Mouse (Mus musculus): ENCODE measurements around the gene Tmem54. TPM values are rescaled to one million over a fixed set of nuclear protein-coding genes. Genes with fewer than 3 reads are reported as not detected.

Tmem54 gene
- polyA plus RNA-seq, 1 experiment from 2014 or later: not detected

GRCm38 (mm10) chr4:129137392-129138321 lies 32.3 kb downstream of the Tmem54 start:
- no peaks in the 10 kb centered on the region for H3K27me3 ChIP-seq
- TF ChIP-seq CTCF (IDR thresholded peaks at IDR 0.05): no peak

GRCm38 (mm10) chr4:129139642-129140041 lies 34.3 kb downstream of the Tmem54 start:
- DNase-seq (ENCODE audit: low read depth, low spot score) (no peak), ATAC-seq (no peak)
- in situ Hi-C loops (cut with MboI; ENCODE audit: low pct_unique_long_range_greater_than_20kb): loop anchor here (10.0 to 25.0 kb wide), 2 partner anchors 135 to 323 kb away; partner anchors contain the start of gene Bsdc1
- no peaks in the 10 kb centered on the region for H3K27me3 ChIP-seq
- no peak for TF ChIP-seq CTCF (IDR thresholded peaks at IDR 0.05)
- ChIA-PET CTCF (interaction anchor here (1.4 to 2.0 kb wide), 3 partner anchors 10 to 21 kb away, joined by 4 read pairs; no protein-coding TSS in a partner anchor), POLR2A (no interaction called here)

More at GRCm38 (mm10) chr4:129137392-129138321, 32.3 kb downstream of the Tmem54 start:
- DNase-seq (ENCODE audit: low read depth, low spot score): no peak
- no peak for ATAC-seq
- in situ Hi-C loops (cut with MboI; ENCODE audit: low pct_unique_long_range_greater_than_20kb): loop anchor here (10.0 to 25.0 kb wide), 2 partner anchors 137 to 325 kb away; partner anchors contain the start of gene Bsdc1
- POLR2A ChIA-PET: no interaction called here
- CTCF ChIA-PET: no interaction called here

GRCm38 (mm10) chr4:129140808-129141207 lies 35.5 kb downstream of the Tmem54 start:
- H3K27me3 ChIP-seq: no peaks in the 10 kb centered on the region
- no peak for TF ChIP-seq CTCF (IDR thresholded peaks at IDR 0.05)
- no peak for ATAC-seq
- no peak for DNase-seq (ENCODE audit: low read depth, low spot score)
- in situ Hi-C loops (cut with MboI; ENCODE audit: low pct_unique_long_range_greater_than_20kb): loop anchor here (25.0 kb wide), 1 partner anchor 321 kb away; the partner anchor contains the start of gene Bsdc1
- ChIA-PET POLR2A (no interaction called here), CTCF (interaction anchor here (1.0 to 2.0 kb wide), 4 partner anchors 9 to 20 kb away, joined by 3 to 4 read pairs (median 4); no protein-coding TSS in a partner anchor)

- ChIA-PET CTCF (interaction anchor here (0.6 kb wide), 1 partner anchor 86 kb away, joined by 3 read pairs; no protein-coding TSS in a partner anchor), POLR2A (no interaction called here)
- DNase-seq (ENCODE audit: low read depth, low spot score) (no peak), ATAC-seq (no peak)
- no peak for TF ChIP-seq CTCF (IDR thresholded peaks at IDR 0.05)
- in situ Hi-C loops (cut with MboI; ENCODE audit: low pct_unique_long_range_greater_than_20kb): loop anchor here (25.0 kb wide), 1 partner anchor 321 kb away; the partner anchor contains the start of gene Bsdc1
- no peaks in the 10 kb centered on the region for H3K27me3 ChIP-seq
Measured at GRCm38 (mm10) chr4:129141560-129142438, 36.5 kb downstream of the Tmem54 start.

GRCm38 (mm10) chr4:129142439-129143045 lies 37.2 kb downstream of the Tmem54 start:
- DNase-seq (ENCODE audit: low read depth, low spot score) (no peak), ATAC-seq (no peak)
- no peaks in the 10 kb centered on the region for H3K27me3 ChIP-seq
- POLR2A ChIA-PET: no interaction called here
- in situ Hi-C loops (cut with MboI; ENCODE audit: low pct_unique_long_range_greater_than_20kb): loop anchor here (25.0 kb wide), 1 partner anchor 320 kb away; the partner anchor contains the start of gene Bsdc1
- no peak for TF ChIP-seq CTCF (IDR thresholded peaks at IDR 0.05)
- CTCF ChIA-PET: interaction anchor here (0.6 to 1.5 kb wide), 2 partner anchors 12 to 85 kb away, joined by 3 read pairs; no protein-coding TSS in a partner anchor

- no peak for TF ChIP-seq CTCF (IDR thresholded peaks at IDR 0.05)
- in situ Hi-C loops (cut with MboI; ENCODE audit: low pct_unique_long_range_greater_than_20kb): loop anchor here (25.0 kb wide), 1 partner anchor 319 kb away; the partner anchor contains the start of gene Bsdc1
- ChIA-PET CTCF (interaction anchor here (1.3 to 3.2 kb wide), 3 partner anchors 9 to 133 kb away, joined by 3 to 9 read pairs (median 7); no protein-coding TSS in a partner anchor), POLR2A (interaction anchor here (0.6 kb wide), 1 partner anchor 501 kb away, joined by 5 read pairs; no protein-coding TSS in a partner anchor)
- ATAC-seq: no peak
- no peak for DNase-seq (ENCODE audit: low read depth, low spot score)
- no peaks in the 10 kb centered on the region for H3K27me3 ChIP-seq
Measured at GRCm38 (mm10) chr4:129143509-129143908, 38.2 kb downstream of the Tmem54 start.

- CTCF ChIA-PET: interaction anchor here (1.3 to 3.2 kb wide), 3 partner anchors 10 to 132 kb away, joined by 3 to 9 read pairs (median 7); no protein-coding TSS in a partner anchor
- POLR2A ChIA-PET: no interaction called here
- in situ Hi-C loops (cut with MboI; ENCODE audit: low pct_unique_long_range_greater_than_20kb): loop anchor here (25.0 kb wide), 1 partner anchor 318 kb away; the partner anchor contains the start of gene Bsdc1
- DNase-seq (ENCODE audit: low read depth, low spot score): no peak
- no peak for TF ChIP-seq CTCF (IDR thresholded peaks at IDR 0.05)
- ATAC-seq: no peak
- H3K27me3 ChIP-seq: no peaks in the 10 kb centered on the region
Measured at GRCm38 (mm10) chr4:129144401-129145367, 39.3 kb downstream of the Tmem54 start.

GRCm38 (mm10) chr4:129145411-129145810 lies 40.1 kb downstream of the Tmem54 start:
- in situ Hi-C loops (cut with MboI; ENCODE audit: low pct_unique_long_range_greater_than_20kb): loop anchor here (25.0 kb wide), 1 partner anchor 317 kb away; the partner anchor contains the start of gene Bsdc1
- TF ChIP-seq CTCF (IDR thresholded peaks at IDR 0.05): no peak
- no peak for DNase-seq (ENCODE audit: low read depth, low spot score)
- CTCF ChIA-PET: interaction anchor here (3.2 kb wide), 1 partner anchor 11 kb away, joined by 9 read pairs; no protein-coding TSS in a partner anchor
- H3K27me3 ChIP-seq: no peaks in the 10 kb centered on the region
- ATAC-seq: no peak
- POLR2A ChIA-PET: no interaction called here

Data from Patski (cell line).